Mouse (Mus musculus): ENCODE measurements around the gene Lingo1. TPM values are rescaled to one million over a fixed set of nuclear protein-coding genes. Genes with fewer than 3 reads are reported as not detected.
A peak's percentile ranks its signal among the peaks of the same experiment; 100 is the strongest.

The Lingo1 gene
- 1 to 10 TPM in 1 of 2 experiments, under 1 TPM in 1; 0.73 to 1.4 TPM for total RNA-seq (2021)

DNA sequence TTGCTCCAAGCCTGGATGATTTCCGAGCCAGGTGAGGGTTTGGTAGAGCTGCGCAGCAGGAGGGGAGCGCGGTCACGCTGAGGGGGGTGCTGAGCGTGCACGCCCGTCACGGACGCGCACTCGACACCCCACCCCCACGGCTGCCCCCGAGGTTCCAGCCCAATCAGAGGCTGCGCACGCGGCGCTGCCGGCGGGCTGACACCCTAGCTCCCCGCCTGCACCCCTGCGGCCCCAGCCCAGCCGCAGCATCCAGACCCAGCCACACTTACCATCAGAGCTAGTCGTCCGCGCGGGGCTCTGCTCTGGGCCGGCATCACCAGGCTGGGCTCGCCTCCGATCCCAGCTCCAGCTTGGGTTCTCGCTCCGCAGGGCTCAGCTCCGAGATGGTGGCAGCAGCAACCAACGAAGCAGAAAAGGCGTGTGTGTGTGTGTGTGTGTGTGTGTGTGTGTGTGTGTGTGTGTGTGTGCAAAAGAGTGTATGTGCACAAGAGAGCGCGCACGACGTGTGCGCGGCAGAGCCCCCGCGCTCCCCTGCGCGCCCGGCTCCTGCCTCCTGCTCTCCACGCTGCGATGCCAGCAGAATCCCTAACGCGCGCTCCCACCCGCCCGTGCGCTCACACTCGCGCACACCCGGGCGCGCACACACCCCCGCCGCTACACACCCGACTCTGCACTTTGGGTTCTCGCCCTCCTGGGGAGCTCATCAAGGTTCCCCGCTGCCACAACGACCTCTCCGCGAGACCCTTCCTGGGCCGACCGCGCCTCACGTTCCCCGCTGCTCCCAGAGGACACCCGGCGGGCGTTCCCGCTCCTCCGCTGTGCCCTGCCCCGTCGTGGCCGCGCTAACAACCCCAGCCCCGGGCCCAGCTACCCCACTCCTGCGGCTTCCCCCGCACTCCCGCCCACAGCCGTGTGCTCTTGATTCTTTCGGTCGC lies at the start of gene Lingo1:
TSS of gene Lingo1 (minus strand) at position 748 of the 935 bp plus-strand sequence.
- no peak for DNase-seq

DNA sequence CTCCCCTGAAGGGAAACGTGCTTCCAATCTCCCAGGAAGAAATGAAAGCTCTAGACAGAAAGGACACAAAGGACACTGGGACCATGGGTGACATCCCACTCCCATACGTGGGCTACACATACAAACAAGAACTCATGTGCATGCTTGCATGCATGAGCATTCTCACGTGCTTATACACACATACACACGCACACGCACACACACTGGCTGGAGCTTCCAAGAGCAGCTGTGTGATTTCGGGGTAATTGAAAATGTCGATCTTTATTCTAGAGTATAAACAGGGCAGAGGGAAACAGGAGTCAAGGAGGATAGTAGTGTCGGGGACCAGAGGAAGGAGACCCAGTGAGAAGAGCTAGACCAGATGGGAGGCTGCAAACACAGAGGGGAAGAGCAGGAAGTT lies 48.4 kb upstream of the Lingo1 start:
- intact Hi-C loops (cut with DNase I), result no loop called here
- DNase-seq, result no peak

More for the DNA sequence above, at the start of gene Lingo1:
- intact Hi-C loops (cut with DNase I), result no loop called here

DNA sequence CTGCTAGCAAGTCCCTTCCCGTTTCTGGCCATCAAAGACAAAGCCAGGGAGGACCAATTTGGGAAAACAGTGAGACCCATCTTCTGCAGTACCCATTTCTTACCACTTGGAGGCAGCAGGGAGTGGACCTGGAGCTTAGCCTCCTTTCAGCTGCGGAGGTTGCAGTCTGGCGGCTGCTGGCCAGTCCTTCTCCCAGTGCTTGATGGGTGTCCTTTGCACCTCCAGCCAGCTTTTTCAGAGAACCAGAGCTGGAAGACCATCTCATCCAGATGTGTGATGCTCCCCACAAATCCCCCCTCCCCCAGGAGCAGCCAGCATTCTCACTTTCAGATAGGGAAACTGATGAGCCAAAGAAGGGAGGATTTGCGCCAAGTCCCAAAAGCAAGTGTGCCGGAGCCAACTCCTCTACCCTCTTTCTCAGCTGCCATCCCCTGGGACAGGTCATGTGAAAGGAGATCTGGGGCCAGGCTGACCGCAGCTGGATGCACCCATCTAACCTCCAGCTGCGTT lies 47.5 kb upstream of the Lingo1 start:
- DNase-seq, result peak; percentile 78
- intact Hi-C loops (cut with DNase I), result loop anchor here (1.0 kb wide), 1 partner anchor 46 kb away; no protein-coding TSS in a partner anchor

DNA sequence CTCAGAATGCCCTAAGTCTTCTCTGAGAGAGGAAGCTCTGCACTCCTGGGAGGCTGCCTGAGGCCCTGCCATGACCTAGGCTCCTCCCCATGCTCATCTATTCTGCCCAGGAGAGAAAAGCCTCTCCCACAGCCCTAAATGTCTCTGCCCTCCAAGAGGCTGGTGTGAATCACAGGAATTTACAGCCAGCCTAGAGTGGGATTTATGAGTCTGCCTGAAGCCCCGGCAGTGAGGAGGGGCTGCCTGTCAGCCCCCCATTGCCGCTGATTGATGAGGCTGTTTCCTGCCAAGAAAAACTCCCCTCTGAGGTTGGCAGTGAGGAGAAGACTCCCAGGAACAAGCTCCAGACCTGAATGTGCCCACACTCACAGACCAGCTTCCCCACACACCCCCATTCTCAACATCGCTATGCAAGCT lies 46.0 kb upstream of the Lingo1 start:
- DNase-seq, result no peak
- intact Hi-C loops (cut with DNase I), result no loop called here

DNA sequence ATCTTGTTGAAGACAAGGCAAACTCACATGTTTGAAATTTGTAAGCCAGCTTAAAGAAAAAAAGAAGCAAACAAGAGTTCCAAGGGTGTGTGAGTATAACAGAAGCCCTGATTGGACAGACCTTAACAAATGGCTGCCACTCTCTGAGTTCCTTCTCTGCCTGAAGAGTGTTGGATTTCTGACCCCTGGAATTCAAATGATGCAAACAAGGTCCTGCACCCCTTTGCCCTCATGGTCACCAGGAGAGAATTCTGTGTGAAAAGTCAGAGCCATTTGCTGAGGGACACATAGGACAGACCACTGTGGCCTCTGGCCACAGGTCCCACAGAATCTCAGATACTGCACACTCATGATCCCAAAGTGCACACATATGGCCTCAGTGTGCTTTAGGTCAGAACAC lies 45.6 kb upstream of the Lingo1 start:
- intact Hi-C loops (cut with DNase I), result no loop called here
- no peak for DNase-seq

DNA sequence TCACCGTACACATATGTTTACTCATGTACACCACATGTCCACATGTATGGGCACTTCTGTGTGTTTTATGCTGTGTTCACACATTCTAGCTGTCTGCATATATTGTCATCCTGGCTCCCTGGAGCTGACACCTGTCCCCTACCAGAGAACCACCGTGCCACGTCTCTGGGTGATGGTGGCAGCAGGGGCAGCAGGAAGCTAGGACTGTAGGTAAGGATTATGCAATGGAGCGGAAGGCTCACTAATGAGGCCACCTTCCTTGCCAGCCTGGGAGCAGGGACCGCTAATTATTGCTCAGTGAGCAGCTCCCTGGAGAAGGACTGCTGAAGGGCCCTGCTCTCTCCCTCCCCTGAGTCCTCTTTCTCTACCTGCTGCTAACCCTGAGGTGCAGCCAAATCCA lies 44.5 kb upstream of the Lingo1 start:
- DNase-seq, result no peak
- intact Hi-C loops (cut with DNase I), result no loop called here

DNA sequence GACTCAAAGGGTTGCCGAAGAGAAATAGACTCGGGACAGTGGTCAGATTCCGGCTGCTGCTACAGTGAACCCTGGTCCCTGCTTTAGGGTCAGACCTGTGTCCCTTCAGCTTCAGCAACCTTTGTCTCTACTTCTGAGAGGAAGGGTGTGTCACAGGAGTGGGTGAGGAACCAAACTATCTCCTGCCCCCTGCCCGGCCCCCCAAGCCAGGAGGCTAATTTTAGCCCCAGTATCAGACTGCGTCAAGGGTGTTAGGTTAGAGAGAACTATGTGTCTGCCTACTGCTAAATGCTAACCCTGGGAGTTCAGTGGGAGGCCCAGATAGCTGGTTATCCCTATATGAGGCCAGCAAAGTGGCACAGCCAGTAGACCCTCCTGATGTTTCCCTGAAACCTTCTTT lies 38.9 kb upstream of the Lingo1 start:
- intact Hi-C loops (cut with DNase I), result no loop called here
- DNase-seq, result no peak

DNA sequence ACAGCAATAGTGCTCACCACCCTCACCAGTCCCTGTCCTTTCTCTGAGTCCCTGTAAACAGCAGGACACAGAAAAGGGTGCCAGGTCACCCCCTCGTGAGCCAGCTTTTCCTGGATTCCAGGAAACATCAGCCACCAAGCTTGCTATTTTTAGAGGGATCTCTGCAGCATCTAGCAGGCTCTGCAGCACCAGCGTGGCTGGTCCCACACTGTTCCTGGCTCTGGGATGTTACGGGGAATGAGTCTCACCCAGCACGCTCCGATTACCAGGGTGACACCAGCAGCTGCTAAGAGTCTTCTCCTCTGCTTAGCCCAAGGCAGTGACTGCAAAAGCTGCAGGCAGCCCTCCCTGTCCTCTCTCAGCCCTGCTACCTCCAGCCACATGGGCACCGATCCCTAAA lies 36.6 kb upstream of the Lingo1 start:
- intact Hi-C loops (cut with DNase I), result no loop called here
- DNase-seq, result no peak

DNA sequence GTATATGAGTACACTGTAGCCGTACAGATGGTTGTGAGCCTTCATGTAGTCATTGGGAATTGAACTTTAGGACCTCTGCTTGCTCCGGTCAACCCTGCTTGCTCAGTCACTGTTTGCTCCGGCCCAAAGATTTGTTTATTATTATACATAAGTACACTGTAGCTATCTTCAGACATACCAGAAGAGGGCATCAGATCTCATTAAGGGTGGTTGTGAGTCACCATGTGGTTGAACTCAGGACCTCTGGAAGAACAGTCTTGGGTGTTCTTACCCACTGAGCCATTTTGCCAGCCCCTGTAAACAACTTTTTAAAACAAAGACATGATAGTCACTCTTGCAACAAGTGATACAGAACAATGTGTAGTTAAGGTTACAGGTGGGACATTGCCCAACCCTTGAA lies 35.6 kb upstream of the Lingo1 start:
- DNase-seq, result no peak
- intact Hi-C loops (cut with DNase I), result no loop called here

DNA sequence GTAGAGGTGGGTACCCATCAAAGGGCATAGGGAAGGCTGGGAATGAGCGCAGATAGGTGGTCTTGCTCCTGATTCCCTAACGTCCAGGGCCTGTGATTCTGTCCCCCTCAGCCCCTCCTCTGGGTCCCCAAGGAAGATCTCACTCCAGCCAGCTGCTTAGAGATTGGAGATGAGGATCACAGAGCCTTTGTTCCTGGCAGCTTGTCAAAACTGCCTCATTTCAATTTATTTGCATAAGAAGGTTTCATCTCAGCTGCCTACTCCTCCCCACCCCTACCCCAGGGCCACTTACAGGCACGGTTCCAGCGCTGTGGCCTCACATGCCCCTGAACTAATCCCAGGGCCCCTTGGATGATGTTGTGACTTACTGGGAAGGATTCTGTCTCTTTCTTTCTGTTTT lies 33.9 kb upstream of the Lingo1 start:
- DNase-seq, result no peak
- intact Hi-C loops (cut with DNase I), result no loop called here

DNA sequence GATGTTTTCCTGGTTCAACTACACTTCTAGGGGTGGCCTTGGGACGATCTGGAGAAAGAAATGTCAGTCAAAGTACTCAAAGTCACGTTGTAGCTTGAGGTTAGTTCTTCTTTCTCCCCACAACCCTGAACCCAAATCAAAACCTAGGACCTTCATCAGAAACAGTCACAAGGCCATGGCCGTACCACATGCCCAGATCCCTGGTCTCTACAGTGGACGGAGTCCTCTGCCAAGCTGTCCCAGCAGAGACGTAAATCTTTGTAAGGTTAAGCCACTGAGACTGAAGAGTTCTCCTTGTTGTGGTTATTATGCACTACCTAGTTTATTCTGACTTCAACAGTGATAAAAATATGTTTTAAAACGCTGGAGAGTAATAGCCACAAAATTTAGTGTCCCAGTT lies 32.6 kb upstream of the Lingo1 start:
- no peak for DNase-seq
- intact Hi-C loops (cut with DNase I), result loop anchor here (10.0 kb wide), 1 partner anchor 194 kb away; no protein-coding TSS in a partner anchor

DNA sequence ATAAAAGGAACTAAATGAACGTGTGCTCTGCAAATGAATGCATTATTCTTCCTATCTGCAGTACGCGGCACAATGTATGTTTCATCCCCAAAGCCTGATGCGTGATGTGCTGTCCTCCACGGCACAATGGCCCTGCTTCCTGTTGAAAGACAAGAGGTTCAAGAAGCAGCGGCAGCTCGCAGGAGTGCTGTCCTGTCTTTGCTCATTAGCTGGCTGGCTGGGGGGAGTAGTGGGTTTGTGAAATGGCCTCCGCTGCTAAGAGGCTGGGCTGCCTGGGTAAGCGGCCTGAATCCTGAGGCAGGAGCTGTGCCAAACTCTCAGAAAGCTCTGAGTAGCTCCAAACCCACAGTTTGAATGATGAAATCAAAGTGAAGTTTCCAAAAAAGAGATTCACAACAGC lies 31.9 kb upstream of the Lingo1 start:
- intact Hi-C loops (cut with DNase I), result loop anchor here (10.0 kb wide), 1 partner anchor 193 kb away; no protein-coding TSS in a partner anchor
- DNase-seq, result no peak

DNA sequence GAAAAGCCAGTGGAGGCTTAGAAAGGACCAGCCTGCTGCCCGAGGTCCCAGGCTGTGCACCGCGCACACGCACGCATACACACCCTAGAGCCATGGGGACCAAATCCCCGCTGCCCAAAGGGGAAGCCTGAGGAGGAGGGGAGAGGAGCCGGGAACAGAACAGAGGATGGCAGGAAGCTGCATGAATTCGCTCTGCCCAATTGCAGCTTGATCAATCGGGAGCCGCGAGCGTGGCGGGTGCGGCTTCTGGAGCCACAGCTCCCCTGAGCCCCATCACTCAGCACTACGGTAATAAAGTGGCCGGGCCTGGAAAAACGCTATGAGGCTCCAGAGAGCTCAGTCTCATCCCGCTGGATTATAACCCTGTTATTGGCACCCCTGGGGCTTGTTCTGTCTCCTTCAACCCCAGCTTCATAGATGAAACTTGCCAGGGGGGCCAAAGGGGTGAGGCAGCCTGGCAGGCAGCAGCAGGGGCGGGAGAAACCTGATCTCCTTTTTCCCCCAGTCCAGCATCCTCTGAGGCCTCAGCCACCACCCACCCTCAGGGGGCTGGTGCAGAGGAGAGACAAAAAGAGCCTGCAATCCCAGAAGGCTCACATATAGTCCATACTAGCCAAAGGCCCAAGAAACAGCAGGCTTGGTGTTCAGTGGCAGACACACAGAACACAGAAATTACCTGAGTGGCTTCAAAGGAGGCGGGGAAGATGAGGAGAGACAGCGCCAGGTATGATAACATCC lies 29.4 kb upstream of the Lingo1 start:
- intact Hi-C loops (cut with DNase I), result loop anchor here (10.0 kb wide), 1 partner anchor 191 kb away; no protein-coding TSS in a partner anchor
- DNase-seq, result no peak

DNA sequence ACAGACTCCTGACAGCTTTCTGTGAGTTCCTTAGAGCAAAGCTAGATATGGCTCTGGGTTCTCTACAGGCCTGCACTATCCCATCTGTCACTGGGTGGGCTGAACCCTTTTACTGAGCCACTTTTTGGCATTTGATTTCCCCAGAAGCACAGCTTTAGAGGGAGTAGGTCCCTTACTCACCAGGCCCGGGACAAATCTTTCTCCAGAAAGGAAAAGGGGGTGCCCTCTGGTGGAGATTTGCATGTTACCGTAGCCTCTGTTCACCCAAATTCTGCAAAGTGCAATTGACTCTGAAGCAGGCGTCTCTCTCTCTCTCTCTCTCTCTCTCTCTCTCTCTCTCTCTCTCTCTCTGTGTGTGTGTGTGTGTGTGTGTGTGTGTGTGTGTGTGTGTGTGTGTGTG lies 28.6 kb upstream of the Lingo1 start:
- intact Hi-C loops (cut with DNase I), result loop anchor here (10.0 kb wide), 1 partner anchor 190 kb away; no protein-coding TSS in a partner anchor
- no peak for DNase-seq

DNA sequence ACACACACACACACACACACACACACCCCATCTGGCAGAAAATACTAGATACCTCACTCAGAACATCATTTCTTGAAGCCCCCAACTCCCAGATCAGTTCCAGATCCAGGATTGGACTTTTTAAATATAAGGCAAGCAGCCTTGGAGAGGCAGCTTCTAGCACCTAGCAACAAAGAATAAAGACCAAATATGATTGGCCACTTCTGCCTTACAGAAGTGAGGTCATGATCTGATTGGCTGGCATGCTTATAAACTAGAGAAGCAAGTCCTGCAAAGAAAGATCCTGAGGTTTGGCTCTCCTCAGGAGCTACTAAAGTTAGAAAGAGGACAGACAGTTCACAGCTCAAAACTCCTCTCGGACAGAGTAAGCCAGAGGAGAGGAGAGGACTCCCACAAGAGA lies 14.6 kb upstream of the Lingo1 start:
- DNase-seq, result no peak
- intact Hi-C loops (cut with DNase I), result no loop called here

DNA sequence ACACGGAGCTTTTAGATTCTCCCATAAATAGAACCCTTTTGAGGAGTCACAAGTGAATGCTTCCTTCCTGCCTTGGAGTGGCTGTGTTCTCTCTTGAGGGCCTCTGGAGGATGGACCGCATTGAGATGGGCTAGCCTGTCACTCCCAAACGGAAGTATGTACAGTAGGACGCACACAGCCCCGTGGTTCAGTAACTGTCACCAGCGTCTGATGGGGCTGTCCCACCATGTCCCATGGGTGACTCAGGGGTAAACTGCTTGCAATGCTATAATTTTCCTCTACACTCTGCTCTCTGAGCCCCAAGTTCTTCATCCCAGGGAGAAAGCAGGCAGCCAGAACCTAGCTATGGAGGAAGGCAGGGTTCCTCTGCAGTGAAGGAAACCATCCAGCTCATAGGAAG lies 11.7 kb upstream of the Lingo1 start:
- DNase-seq, result no peak
- intact Hi-C loops (cut with DNase I), result no loop called here

DNA sequence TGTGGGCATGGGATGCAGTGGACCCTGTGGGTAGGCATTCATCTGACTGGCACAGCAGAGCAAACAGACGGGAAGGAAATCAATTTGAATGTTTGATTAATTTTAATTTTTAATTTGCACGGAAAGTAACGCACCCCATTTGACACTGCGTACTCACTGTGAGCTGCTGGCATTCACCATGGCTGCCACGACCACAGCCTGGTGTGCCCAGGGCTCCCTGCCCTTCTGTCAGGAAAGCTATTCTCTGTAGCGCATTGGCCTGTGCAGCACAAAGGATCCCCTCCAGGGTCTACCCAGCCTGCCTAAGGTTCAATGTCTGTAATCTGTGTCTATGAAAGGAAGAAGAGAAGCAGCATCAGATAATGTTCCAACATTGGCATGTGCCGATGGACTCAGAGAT lies 6.9 kb upstream of the Lingo1 start:
- intact Hi-C loops (cut with DNase I), result no loop called here
- no peak for DNase-seq

DNA sequence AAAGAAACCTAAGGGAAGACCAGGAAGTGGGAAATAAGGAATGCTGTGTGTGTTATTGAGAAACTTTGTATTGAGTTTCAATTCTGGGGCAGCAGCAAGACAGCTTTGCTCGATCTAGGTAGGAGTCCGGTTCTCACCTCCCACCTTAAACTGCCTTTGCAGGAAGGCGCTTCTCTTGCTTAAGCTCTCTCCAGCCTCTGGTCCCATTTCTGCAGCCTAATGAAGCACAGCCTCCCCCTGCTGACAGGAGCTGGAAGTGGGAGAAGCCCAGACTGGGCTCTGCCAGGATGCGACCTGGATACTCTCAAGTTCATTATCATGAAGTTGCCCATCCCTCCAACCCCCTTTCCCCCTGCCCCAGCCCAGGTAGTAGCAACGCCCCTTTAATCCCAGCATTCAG lies 1.6 kb upstream of the Lingo1 start:
- DNase-seq, result peak; percentile 45 to 58

DNA sequence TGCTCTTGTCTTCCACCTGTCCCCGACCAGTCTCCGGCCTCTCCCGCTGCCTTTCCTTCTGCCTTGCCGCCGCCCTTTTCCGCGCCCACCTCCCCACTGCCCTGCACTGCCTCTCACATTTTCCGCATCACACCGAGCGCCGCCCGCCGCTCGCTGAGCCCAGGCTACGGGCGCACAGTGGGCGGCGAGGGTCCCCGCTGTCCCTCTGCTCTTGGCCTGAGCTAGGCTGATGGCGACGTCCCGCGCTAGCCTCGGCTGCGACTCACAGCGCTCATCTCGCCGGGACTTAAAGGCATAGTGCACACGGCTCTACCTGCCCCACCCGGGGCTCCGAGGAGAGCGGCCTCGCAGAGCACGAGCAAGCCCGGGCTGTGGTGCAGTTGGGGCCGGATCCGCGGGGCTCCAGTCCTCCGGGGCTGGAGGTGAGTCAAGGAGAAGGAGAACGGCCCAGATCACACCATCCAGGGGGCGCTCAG lies 426 bp upstream of the Lingo1 start:
- DNase-seq, result no peak
- intact Hi-C loops (cut with DNase I), result no loop called here

More for the DNA sequence above, 1.6 kb upstream of the Lingo1 start:
- intact Hi-C loops (cut with DNase I), result loop anchor here (1.0 to 2.0 kb wide), 2 partner anchors 72 to 161 kb away; no protein-coding TSS in a partner anchor

DNA sequence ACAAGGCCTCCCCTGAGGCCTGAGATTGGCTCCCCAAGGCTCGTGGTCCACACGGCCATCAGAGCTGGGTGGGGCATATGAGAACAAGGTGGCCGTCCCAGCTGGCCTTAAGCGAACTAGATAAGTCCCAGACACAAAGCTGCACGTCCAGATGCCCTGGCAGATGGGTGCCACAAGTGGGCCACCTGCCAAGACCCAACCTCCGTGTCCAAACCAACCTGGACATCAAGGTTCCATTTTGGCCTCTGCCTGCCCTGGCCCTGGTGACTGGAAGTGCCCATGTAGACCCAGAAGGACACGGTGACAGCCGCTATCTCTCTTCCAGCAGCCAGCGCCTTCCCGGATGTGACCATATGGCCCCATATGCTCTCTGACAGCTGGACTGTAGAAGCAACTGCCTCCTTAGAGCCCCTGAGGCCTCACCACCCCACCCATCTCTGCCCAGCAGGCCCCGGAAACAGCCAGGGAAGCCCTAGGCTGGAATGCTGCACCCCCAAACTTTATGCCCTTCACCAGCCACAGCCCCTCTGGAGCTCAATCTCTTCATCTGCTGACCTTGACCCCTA lies 4.5 kb downstream of the Lingo1 start:
- no peak for DNase-seq
- intact Hi-C loops (cut with DNase I), result no loop called here

DNA sequence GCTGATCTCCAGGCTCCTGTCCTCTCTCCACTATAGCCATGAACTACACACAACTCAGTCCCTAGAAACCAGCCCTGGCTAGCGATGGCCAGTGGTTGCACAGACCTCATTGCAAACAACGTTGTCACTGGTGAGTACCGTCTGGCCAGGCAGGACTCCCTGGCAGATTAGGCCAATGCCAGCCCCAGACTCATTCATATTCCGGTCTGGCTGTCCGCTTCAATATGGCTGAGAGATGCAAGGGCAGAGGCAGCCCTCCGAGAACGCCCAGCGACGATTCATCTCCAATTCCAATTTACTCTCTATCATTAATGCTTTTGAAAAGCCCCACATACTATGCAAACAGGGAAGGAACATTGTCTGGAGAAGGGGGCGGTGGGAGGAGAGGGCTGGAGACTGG lies 11.7 kb downstream of the Lingo1 start:
- DNase-seq, result no peak
- intact Hi-C loops (cut with DNase I), result no loop called here

All from heart, postnatal 36 days (tissue).